Mouse (Mus musculus): ENCODE data around the gene Acvr1. TPM values are rescaled to one million over a fixed set of nuclear protein-coding genes. Genes with fewer than 3 reads are reported as not detected.

Acvr1 gene
- polyA plus RNA-seq, 1 experiment from 2014 or later: 7.9 TPM

DNA sequence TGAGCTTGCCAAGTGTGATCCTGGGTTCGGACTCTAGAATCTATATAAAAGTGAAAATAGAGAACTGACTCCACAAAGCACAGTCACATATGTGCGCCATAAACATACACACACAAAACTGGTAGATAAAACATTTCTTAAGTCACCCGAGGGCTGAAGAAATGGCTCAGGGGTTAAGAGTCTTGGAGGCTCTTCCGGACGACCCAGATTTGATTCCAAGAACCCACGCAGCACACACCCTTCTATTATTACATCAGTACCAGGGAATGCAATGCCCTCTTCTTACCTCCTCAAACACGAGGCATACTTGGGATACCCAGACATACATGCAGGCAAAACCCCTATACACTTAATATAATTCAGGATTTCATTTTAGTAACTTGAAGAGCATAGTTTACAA is 97.1 kb downstream of the Acvr1 start, which contains the start of gene Gm17409:
TSS of gene Gm17409 (plus strand) at position 301 of the 400 bp plus-strand sequence.
- no peak for ATAC-seq (ENCODE audit: low FRiP score, low TSS enrichment)
- H3K9ac ChIP-seq (ENCODE audit: low read depth, low read length): no peak within 1 kb of the TSS
- H3K4me1 ChIP-seq (ENCODE audit: control insufficient read depth, insufficient read depth, low read length): no peaks in the 10 kb centered on the region
- peaks cover 3% of the 10 kb centered on the region; the same call in 1 of the 2 replicates for H3K9me3 ChIP-seq (ENCODE audit: control insufficient read depth, low read length)
- peaks cover 50% of the 10 kb centered on the region for H3K36me3 ChIP-seq (ENCODE audit: control insufficient read depth, insufficient read depth, low read length)
- no peak within 1 kb of the TSS for H3K4me3 ChIP-seq (ENCODE audit: low read length)
- WGBS: 90% methylated on average over 7 of the region's 7 CpGs
- H3K27me3 ChIP-seq (ENCODE audit: control insufficient read depth, insufficient read depth, low read length): no peaks in the 10 kb centered on the region
- H3K27ac ChIP-seq (ENCODE audit: low read depth, low read length): no peak within 1 kb of the TSS
- H3K4me2 ChIP-seq (replicated peaks; ENCODE audit: low read depth, low read length): no peak within 1 kb of the TSS

DNA sequence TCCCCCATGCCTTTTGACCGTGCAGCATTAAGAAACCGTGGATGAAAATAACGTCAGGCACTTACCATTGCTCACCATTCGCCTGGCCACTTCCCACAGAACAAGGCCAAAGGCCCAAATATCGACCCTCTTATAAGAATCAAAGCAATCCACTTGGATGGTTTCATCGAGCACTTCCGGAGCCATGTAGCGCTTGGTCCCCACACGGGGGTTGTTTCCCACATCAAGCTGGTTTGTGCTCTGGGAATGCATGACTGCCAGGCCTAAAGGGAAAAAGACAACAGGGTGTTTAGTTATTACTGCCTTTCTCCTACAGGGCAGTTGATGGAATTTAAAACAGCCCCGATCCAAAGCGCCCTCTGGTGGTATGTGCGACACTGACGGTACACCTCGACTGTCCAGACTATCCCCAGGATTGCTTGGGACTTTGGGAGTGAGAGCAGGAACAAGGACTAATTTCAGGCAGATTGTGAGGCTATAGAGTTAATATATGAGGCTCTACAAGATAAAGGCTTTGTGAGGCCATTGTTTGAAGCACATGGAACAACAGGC is 108.1 kb downstream of the Acvr1 start:
- Histone ChIP-seq H3K4me1 (ENCODE audit: control insufficient read depth, insufficient read depth, low read length) (no peaks in the 10 kb centered on the region), H3K27me3 (ENCODE audit: control insufficient read depth, insufficient read depth, low read length) (no peaks in the 10 kb centered on the region), H3K36me3 (ENCODE audit: control insufficient read depth, insufficient read depth, low read length) (peaks cover 30% of the 10 kb centered on the region; the same call in 1 of the 2 replicates), H3K27ac (ENCODE audit: low read depth, low read length) (no peak overlapping the region), H3K9me3 (ENCODE audit: control insufficient read depth, low read length) (no peaks in the 10 kb centered on the region), H3K9ac (ENCODE audit: low read depth, low read length) (no peak overlapping the region), H3K4me3 (ENCODE audit: low read length) (no peak overlapping the region), H3K4me2 (replicated peaks; ENCODE audit: low read depth, low read length) (no peak overlapping the region)
- ATAC-seq (ENCODE audit: low FRiP score, low TSS enrichment): no peak
- 89% methylated on average over 14 of the region's 14 CpGs for WGBS

DNA sequence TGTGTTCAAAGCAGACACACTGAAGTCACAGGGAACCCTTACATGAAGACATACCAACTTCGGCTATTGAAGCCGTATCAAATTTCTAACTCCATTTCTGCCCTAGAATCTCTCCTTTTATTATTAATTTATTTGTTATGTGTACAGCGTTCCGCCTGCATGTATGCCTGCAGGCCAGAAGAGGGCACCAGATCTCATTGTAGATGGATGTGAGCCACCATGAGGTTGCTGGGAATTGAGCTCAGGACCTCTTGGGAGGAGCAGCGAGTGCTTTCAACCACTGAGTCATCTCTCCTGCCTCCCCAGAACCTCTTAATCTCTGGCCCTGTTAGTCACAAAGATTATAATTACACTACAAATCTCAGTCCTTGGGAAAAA is 109.5 kb downstream of the Acvr1 start:
- ATAC-seq (ENCODE audit: low FRiP score, low TSS enrichment): no peak
- Histone ChIP-seq H3K27ac (ENCODE audit: low read depth, low read length) (no peak overlapping the region), H3K27me3 (ENCODE audit: control insufficient read depth, insufficient read depth, low read length) (no peaks in the 10 kb centered on the region), H3K4me3 (ENCODE audit: low read length) (no peak overlapping the region), H3K9me3 (ENCODE audit: control insufficient read depth, low read length) (no peaks in the 10 kb centered on the region), H3K36me3 (ENCODE audit: control insufficient read depth, insufficient read depth, low read length) (peaks cover 26% of the 10 kb centered on the region; the same call in 1 of the 2 replicates), H3K4me1 (ENCODE audit: control insufficient read depth, insufficient read depth, low read length) (no peaks in the 10 kb centered on the region), H3K4me2 (replicated peaks; ENCODE audit: low read depth, low read length) (no peak overlapping the region), H3K9ac (ENCODE audit: low read depth, low read length) (no peak overlapping the region)
- WGBS: 97% methylated on average over 5 of the region's 5 CpGs

DNA sequence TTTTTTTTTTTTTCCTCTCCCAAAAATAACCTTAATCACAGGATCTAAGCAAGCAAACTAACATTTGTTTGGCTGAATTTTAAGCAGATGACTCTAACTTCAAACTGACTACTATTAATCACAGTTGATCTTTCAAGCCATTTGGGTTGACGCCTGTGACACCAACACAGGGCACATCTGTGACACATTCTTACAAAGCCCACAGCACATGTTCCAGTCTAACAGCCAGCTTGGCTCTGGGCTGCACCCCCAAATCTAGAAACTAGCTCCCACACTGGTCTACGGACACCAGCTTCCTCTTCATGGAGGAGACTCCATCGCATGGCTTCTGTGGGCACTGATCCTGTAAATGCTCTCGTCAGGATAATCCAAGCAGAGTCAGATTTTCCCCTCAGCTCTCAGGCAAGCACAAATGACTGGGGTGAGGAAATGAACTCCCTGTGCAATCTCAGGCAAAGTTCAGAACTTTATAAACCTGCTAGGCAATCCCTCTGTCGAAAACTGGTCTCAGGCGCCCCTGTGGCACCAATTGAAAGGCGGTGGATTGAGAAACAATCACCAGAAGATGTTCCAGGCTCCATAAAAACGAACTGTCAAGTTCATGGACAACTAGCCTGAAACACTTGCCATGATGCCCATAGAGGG is 110.0 kb downstream of the Acvr1 start:
- H3K4me1 ChIP-seq (ENCODE audit: control insufficient read depth, insufficient read depth, low read length): no peaks in the 10 kb centered on the region
- WGBS: 86% methylated on average over 8 of the region's 8 CpGs

DNA sequence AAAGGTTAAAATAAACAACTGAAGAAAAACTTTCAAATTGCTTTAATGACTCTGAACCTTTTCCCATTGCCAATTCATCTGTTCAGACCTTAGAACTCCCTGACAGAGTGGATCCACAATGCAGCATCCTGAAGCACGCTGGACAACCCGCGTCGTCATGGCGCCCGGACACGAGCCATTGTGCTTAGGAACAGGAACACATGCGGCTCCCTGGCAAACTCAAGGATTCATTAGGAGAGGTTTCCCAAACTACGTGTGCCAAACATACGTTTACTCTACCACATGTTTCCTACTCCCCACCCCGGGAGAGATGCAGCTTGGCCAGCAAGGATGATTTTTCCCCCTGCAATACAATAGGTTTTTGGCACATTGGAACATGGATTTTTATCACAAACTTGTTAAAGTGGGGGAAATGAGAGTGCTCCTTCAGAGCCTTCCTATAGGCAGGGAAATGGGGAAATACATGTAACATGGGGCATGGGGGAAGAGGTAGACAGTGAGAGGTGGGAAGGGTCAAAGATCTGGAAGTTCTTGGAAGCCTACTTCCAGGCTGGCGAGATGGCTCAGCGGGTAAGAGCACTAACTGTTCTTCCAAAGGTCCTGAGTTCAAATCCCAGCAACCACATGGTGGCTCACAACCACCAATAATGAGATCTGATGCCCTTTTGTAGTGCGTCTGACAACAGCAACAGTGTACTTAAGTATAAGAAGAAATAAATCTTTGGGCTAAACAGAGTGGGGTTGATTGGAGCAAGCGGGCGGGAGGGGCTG is 112.7 kb downstream of the Acvr1 start:
- Histone ChIP-seq H3K4me2 (replicated peaks; ENCODE audit: low read depth, low read length) (no peak overlapping the region), H3K36me3 (ENCODE audit: control insufficient read depth, insufficient read depth, low read length) (peaks cover 19% of the 10 kb centered on the region; the same call in 1 of the 2 replicates), H3K4me3 (ENCODE audit: low read length) (no peak overlapping the region), H3K27ac (ENCODE audit: low read depth, low read length) (no peak overlapping the region), H3K4me1 (ENCODE audit: control insufficient read depth, insufficient read depth, low read length) (no peaks in the 10 kb centered on the region), H3K9ac (ENCODE audit: low read depth, low read length) (no peak overlapping the region), H3K27me3 (ENCODE audit: control insufficient read depth, insufficient read depth, low read length) (no peaks in the 10 kb centered on the region), H3K9me3 (ENCODE audit: control insufficient read depth, low read length) (no peaks in the 10 kb centered on the region)
- no peak for ATAC-seq (ENCODE audit: low FRiP score, low TSS enrichment)
- WGBS: 90% methylated on average over 16 of the region's 16 CpGs

More for the DNA sequence above, 110.0 kb downstream of the Acvr1 start:
- Histone ChIP-seq H3K36me3 (ENCODE audit: control insufficient read depth, insufficient read depth, low read length) (peaks cover 21% of the 10 kb centered on the region; the same call in 1 of the 2 replicates), H3K27me3 (ENCODE audit: control insufficient read depth, insufficient read depth, low read length) (no peaks in the 10 kb centered on the region), H3K4me3 (ENCODE audit: low read length) (no peak overlapping the region), H3K9ac (ENCODE audit: low read depth, low read length) (no peak overlapping the region), H3K9me3 (ENCODE audit: control insufficient read depth, low read length) (no peaks in the 10 kb centered on the region), H3K4me2 (replicated peaks; ENCODE audit: low read depth, low read length) (no peak overlapping the region), H3K27ac (ENCODE audit: low read depth, low read length) (no peak overlapping the region)
- no peak for ATAC-seq (ENCODE audit: low FRiP score, low TSS enrichment)

DNA sequence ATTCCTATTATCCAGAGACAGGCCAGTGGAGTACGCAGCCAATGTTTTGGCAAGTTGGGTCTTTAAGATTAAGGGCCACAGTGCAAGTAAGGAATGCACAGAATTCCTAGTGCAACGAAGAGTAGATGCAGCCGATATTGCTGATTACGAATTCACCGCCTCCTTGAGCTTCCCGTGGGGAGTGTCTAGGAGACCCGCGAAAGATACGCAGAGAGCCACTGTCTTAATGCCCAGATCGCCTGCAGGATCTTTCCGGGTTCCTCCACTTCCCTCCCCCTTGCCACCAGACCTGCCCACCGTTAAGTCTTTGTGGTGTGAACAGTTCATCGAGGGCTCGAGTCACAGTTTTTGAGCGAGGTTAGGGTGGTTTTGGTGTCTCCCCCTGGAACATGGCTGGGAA is 120.0 kb downstream of the Acvr1 start:
- 95% methylated on average over 15 of the region's 15 CpGs for WGBS
- Histone ChIP-seq H3K4me1 (ENCODE audit: control insufficient read depth, insufficient read depth, low read length) (no peaks in the 10 kb centered on the region), H3K9ac (ENCODE audit: low read depth, low read length) (no peak overlapping the region), H3K36me3 (ENCODE audit: control insufficient read depth, insufficient read depth, low read length) (peaks cover 16% of the 10 kb centered on the region), H3K27ac (ENCODE audit: low read depth, low read length) (no peak overlapping the region), H3K9me3 (ENCODE audit: control insufficient read depth, low read length) (no peaks in the 10 kb centered on the region), H3K4me3 (ENCODE audit: low read length) (no peak overlapping the region), H3K27me3 (ENCODE audit: control insufficient read depth, insufficient read depth, low read length) (no peaks in the 10 kb centered on the region), H3K4me2 (replicated peaks; ENCODE audit: low read depth, low read length) (no peak overlapping the region)
- no peak for ATAC-seq (ENCODE audit: low FRiP score, low TSS enrichment)

DNA sequence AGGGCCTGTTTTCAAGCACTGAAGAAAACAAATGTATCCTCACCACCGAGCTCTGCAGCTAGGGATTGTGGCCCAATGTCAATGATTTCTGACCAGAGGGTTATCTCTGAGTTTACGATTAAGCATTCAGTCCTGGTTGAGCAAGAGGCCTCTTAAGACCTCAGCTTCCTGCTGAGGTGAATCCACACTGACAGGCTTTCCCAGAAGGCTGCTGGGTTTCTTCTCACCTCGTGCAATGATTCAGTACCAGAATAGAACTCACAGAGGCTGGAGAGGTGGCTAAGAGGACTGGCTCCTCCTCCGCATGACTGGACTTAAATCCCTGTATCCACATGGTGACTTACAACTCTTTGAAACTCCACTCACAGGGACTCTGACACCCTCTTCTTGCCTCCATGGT is 123.8 kb downstream of the Acvr1 start:
- WGBS: 80% methylated on average over 4 of the region's 4 CpGs
- H3K4me1 ChIP-seq (ENCODE audit: control insufficient read depth, insufficient read depth, low read length): no peaks in the 10 kb centered on the region
- ATAC-seq (ENCODE audit: low FRiP score, low TSS enrichment): no peak
- no peak overlapping the region for H3K27ac ChIP-seq (ENCODE audit: low read depth, low read length)
- no peak overlapping the region for H3K9ac ChIP-seq (ENCODE audit: low read depth, low read length)
- no peak overlapping the region for H3K4me3 ChIP-seq (ENCODE audit: low read length)
- H3K4me2 ChIP-seq (replicated peaks; ENCODE audit: low read depth, low read length): no peak overlapping the region
- no peaks in the 10 kb centered on the region for H3K27me3 ChIP-seq (ENCODE audit: control insufficient read depth, insufficient read depth, low read length)
- H3K36me3 ChIP-seq (ENCODE audit: control insufficient read depth, insufficient read depth, low read length): peaks cover 16% of the 10 kb centered on the region
- H3K9me3 ChIP-seq (ENCODE audit: control insufficient read depth, low read length): no peaks in the 10 kb centered on the region

DNA sequence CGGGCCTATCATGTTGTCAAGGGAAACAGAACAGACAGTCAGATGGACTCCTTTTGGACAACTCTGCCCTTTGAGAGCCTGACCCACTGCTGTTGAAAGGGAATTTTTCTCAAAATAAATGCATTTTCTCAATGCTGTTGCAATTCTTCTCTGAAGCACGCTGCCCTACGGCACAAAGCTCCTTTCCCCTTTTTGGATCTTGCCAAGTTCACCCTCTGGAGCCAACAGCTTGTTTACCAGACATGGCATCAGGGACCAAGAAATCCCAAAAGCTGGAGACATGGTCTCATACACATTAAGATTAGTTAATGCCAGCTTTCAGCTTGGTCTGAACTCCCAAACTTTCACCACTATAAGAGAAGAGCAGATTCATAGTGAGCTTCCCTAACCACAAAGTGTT is 130.0 kb downstream of the Acvr1 start:
- Histone ChIP-seq H3K27me3 (ENCODE audit: control insufficient read depth, insufficient read depth, low read length) (no peaks in the 10 kb centered on the region), H3K36me3 (ENCODE audit: control insufficient read depth, insufficient read depth, low read length) (no peaks in the 10 kb centered on the region), H3K27ac (ENCODE audit: low read depth, low read length) (no peak overlapping the region), H3K4me1 (ENCODE audit: control insufficient read depth, insufficient read depth, low read length) (no peaks in the 10 kb centered on the region), H3K4me2 (replicated peaks; ENCODE audit: low read depth, low read length) (no peak overlapping the region), H3K4me3 (ENCODE audit: low read length) (no peak overlapping the region), H3K9me3 (ENCODE audit: control insufficient read depth, low read length) (no peaks in the 10 kb centered on the region), H3K9ac (ENCODE audit: low read depth, low read length) (no peak overlapping the region)
- 97% methylated on average over 3 of the region's 3 CpGs for WGBS
- no peak for ATAC-seq (ENCODE audit: low FRiP score, low TSS enrichment)

DNA sequence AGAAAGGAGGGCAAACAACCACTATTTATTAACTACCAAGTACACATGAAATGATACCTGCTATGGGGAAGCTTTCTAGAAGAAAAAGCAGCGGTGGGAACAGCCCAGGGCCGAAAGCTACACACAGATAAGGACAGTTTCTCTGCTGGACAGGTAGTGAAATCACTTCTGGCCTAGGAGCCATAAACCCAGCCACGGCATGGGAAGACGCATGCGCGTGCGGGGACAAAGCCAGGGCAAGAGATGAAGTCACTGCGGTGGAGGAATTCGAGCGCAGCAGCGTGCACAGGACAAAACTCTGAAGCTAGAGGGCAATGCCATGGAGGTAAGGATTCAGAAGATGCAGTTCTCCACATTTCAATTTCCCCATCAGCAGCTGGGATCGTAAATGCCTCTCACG is 131.4 kb downstream of the Acvr1 start:
- no peak overlapping the region for H3K27ac ChIP-seq (ENCODE audit: low read depth, low read length)
- no peak for ATAC-seq (ENCODE audit: low FRiP score, low TSS enrichment)
- no peaks in the 10 kb centered on the region for H3K9me3 ChIP-seq (ENCODE audit: control insufficient read depth, low read length)
- no peak overlapping the region for H3K4me2 ChIP-seq (replicated peaks; ENCODE audit: low read depth, low read length)
- H3K36me3 ChIP-seq (ENCODE audit: control insufficient read depth, insufficient read depth, low read length): no peaks in the 10 kb centered on the region
- WGBS: 89% methylated on average over 13 of the region's 13 CpGs
- no peaks in the 10 kb centered on the region for H3K27me3 ChIP-seq (ENCODE audit: control insufficient read depth, insufficient read depth, low read length)
- H3K4me3 ChIP-seq (ENCODE audit: low read length): no peak overlapping the region
- no peak overlapping the region for H3K9ac ChIP-seq (ENCODE audit: low read depth, low read length)
- no peaks in the 10 kb centered on the region for H3K4me1 ChIP-seq (ENCODE audit: control insufficient read depth, insufficient read depth, low read length)
